Mouse (Mus musculus) embryonic fibroblast, embryonic 13.5 days (primary cell): ENCODE measurements around the gene Trim38.

Experiments used
- CTCF ChIP-seq: IDR thresholded peaks from 2 replicates; pipeline ENCODE4 v1.5.1; 2011; ENCODE audit warnings: mild to moderate bottlenecking, control low read depth, low read length, moderate library complexity, borderline replicate concordance; ENCODE audit not compliant: insufficient read depth
- POLR2A ChIP-seq: IDR thresholded peaks from 2 replicates; pipeline ENCODE4 v1.6.1; 2011; ENCODE audit warnings: low read depth, mild to moderate bottlenecking, control low read depth, low read length, moderate library complexity

DNA sequence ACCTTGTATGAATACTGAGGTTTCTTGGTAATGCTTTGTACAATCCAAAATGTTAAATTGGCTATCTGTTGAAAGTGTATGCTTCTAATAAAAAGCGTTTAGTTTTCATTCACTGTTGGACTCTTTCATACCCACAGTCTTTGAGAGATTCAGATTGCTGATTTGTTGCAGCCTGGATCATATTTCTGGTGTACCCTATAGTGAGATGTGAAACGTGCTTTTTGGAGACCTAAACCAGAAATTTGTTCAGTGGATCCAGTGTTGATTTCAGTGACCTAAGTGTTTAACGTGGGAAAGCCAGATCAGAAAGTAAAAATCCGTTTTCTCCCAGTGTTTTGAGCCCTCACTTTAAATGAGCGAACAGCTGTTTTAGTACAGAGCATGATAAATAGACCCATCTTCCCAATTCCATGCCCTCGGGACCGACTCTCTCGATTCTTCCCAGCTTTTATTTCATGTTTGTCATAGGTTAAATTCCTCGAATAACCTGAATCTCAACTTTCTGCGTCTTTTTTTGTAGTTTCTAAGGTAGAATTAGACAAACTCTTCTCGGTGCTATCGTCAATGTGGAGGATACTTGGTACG is 29.4 kb upstream of the Trim38 start:
- TF ChIP-seq CTCF (no peak), POLR2A (peak; percentile 45; the same call in 1 of the 2 replicates)
